Mouse (Mus musculus) hindbrain, postnatal 0 days (tissue): Measurements from ENCODE around the gene Stat3. TPM values are rescaled to one million over a fixed set of nuclear protein-coding genes. Genes with fewer than 3 reads are reported as not detected.

Experiments
- ATAC-seq: fragments of 200-750 bp; cut with Nextera tagmentation; 2 replicates; pipeline ENCODE4 v1.8.0; 2017; ENCODE audit warnings: mild to moderate bottlenecking, moderate TSS enrichment, moderate library complexity
- DNase-seq: peaks from one replicate; pipeline ENCODE4 v3.0.0-alpha.2; 2015; ENCODE audit warnings: low spot score
- H3K27ac ChIP-seq: fragments of 300-500 bp; sonication (generic); 2 replicates; pipeline ENCODE4 v1.5.1; 2014; ENCODE audit warnings: mild to moderate bottlenecking
- H3K27me3 ChIP-seq: fragments of 300-500 bp; sonication (generic); 2 replicates; pipeline ENCODE4 v1.6.1; 2014; ENCODE audit warnings: low read length, mixed read lengths; ENCODE audit not compliant: insufficient read depth
- H3K36me3 ChIP-seq: fragments of 300-500 bp; sonication (generic); 2 replicates; pipeline ENCODE4 v1.6.1; 2014; ENCODE audit warnings: low read length, mixed read lengths; ENCODE audit not compliant: insufficient read depth
- H3K4me1 ChIP-seq: fragments of 300-500 bp; sonication (generic); 2 replicates; pipeline ENCODE4 v1.6.1; 2014; ENCODE audit warnings: antibody characterized with exemption, low read length, mixed read lengths; ENCODE audit not compliant: insufficient read depth
- H3K4me2 ChIP-seq: fragments of 300-500 bp; sonication (generic); 2 replicates; pipeline ENCODE4 v1.6.1; 2014; ENCODE audit warnings: low read depth, mild to moderate bottlenecking, low read length, moderate library complexity, mixed read lengths
- H3K4me3 ChIP-seq: fragments of 300-500 bp; sonication (generic); 2 replicates; pipeline ENCODE4 v1.5.1; 2014; ENCODE audit warnings: low read length
- H3K9ac ChIP-seq: fragments of 300-500 bp; sonication (generic); replicated peaks from 2 replicates; pipeline ENCODE4 v1.6.1; 2014; ENCODE audit warnings: mild to moderate bottlenecking, low read length, moderate library complexity, mixed read lengths
- H3K9me3 ChIP-seq: fragments of 300-500 bp; sonication (generic); 2 replicates; pipeline ENCODE4 v1.6.1; 2016; ENCODE audit warnings: low read length, mixed read lengths
- CTCF ChIP-seq: IDR thresholded peaks from 2 replicates; pipeline ENCODE4 v1.5.1; 2016; ENCODE audit warnings: antibody characterized with exemption, control low read depth, low read depth
- WGBS: fragments of 180-500 bp; shearing (Covaris S2); extraction: QIAGEN DNeasy Blood & Tissue Kit; methylation state at CpG from one replicate; pipeline ENCODE4 v1.1.7; 2014; 5-methylcytosine and 5-hydroxymethylcytosine counted together
- polyA plus RNA-seq: library from polyadenylated mRNA; unstranded; fragments of >200 nt; fragmentation: Nextera tagmentation; extraction: Ambion mirVana; gene quantifications from 2 replicates; pipeline ENCODE4 v1.2.1, GENCODE M21; 2015
- total RNA-seq: library from RNA; depleted of rRNA; stranded (reverse); fragments of >200 nt; gene quantifications from 2 replicates; pipeline ENCODE4 v1.2.3, GENCODE M21; 2014

The Stat3 gene
- total and polyA plus RNA-seq, 2 experiments from 2014 or later, result 43.4 to 49.7 TPM

GRCm38 (mm10) chr11:100931254-100931921 lies 8.0 kb downstream of the Stat3 start:
- Histone ChIP-seq H3K36me3 (no peaks in the 10 kb centered on the region), H3K4me3 (no peak overlapping the region), H3K27ac (no peak overlapping the region), H3K4me1 (no peaks in the 10 kb centered on the region), H3K9ac (no peak overlapping the region), H3K27me3 (no peaks in the 10 kb centered on the region), H3K4me2 (peak overlapping the region; percentile 21; the same call in 1 of the 2 replicates), H3K9me3 (no peaks in the 10 kb centered on the region)
- WGBS, result 60% methylated on average over 12 of the region's 12 CpGs
- no peak for TF ChIP-seq CTCF
- DNase-seq (no peak), ATAC-seq (no peak)

GRCm38 (mm10) chr11:100930611-100931010 lies 8.7 kb downstream of the Stat3 start:
- H3K9me3 ChIP-seq, result no peaks in the 10 kb centered on the region
- no peak overlapping the region for H3K4me2 ChIP-seq
- H3K9ac ChIP-seq, result no peak overlapping the region
- 80% methylated on average over 7 of the region's 7 CpGs for WGBS
- no peaks in the 10 kb centered on the region for H3K36me3 ChIP-seq
- no peak for TF ChIP-seq CTCF
- no peaks in the 10 kb centered on the region for H3K27me3 ChIP-seq
- DNase-seq (no peak), ATAC-seq (no peak)
- H3K4me1 ChIP-seq, result no peaks in the 10 kb centered on the region
- no peak overlapping the region for H3K27ac ChIP-seq
- H3K4me3 ChIP-seq, result no peak overlapping the region

GRCm38 (mm10) chr11:100927386-100927785 lies 12.0 kb downstream of the Stat3 start:
- ATAC-seq (no peak), DNase-seq (no peak)
- TF ChIP-seq CTCF, result no peak
- Histone ChIP-seq H3K27ac (no peak overlapping the region), H3K27me3 (no peaks in the 10 kb centered on the region), H3K4me2 (no peak overlapping the region), H3K4me1 (no peaks in the 10 kb centered on the region), H3K4me3 (no peak overlapping the region), H3K9ac (no peak overlapping the region), H3K36me3 (no peaks in the 10 kb centered on the region), H3K9me3 (no peaks in the 10 kb centered on the region)
- WGBS, result 89% methylated on average over 3 of the region's 3 CpGs

- H3K4me1 ChIP-seq, result no peaks in the 10 kb centered on the region
- no peak overlapping the region for H3K4me2 ChIP-seq
- no peak overlapping the region for H3K9ac ChIP-seq
- no peaks in the 10 kb centered on the region for H3K36me3 ChIP-seq
- TF ChIP-seq CTCF, result no peak
- no peak overlapping the region for H3K27ac ChIP-seq
- no peaks in the 10 kb centered on the region for H3K27me3 ChIP-seq
- ATAC-seq (no peak), DNase-seq (no peak)
- H3K4me3 ChIP-seq, result no peak overlapping the region
- 100% methylated on average over 1 of the region's 1 CpGs for WGBS
- H3K9me3 ChIP-seq, result no peaks in the 10 kb centered on the region
Measured at GRCm38 (mm10) chr11:100924386-100924919, 14.9 kb downstream of the Stat3 start.

GRCm38 (mm10) chr11:100920887-100921624 lies 18.3 kb downstream of the Stat3 start:
- Histone ChIP-seq H3K4me1 (no peaks in the 10 kb centered on the region), H3K27me3 (no peaks in the 10 kb centered on the region), H3K9ac (no peak overlapping the region), H3K4me3 (no peak overlapping the region), H3K9me3 (no peaks in the 10 kb centered on the region), H3K4me2 (no peak overlapping the region), H3K27ac (no peak overlapping the region), H3K36me3 (0 out of 2 replicates have a peak, but pooled peaks cover 4% of the 10 kb centered on the region)
- no peak for TF ChIP-seq CTCF
- 92% methylated on average over 4 of the region's 4 CpGs for WGBS
- ATAC-seq (no peak), DNase-seq (no peak)

GRCm38 (mm10) chr11:100918007-100918406 lies 21.3 kb downstream of the Stat3 start:
- Histone ChIP-seq H3K4me1 (no peaks in the 10 kb centered on the region), H3K27me3 (no peaks in the 10 kb centered on the region), H3K9me3 (no peaks in the 10 kb centered on the region), H3K27ac (no peak overlapping the region), H3K9ac (no peak overlapping the region), H3K4me2 (no peak overlapping the region), H3K36me3 (0 out of 2 replicates have a peak, but pooled peaks cover 4% of the 10 kb centered on the region), H3K4me3 (no peak overlapping the region)
- DNase-seq (no peak), ATAC-seq (no peak)
- WGBS, result 88% methylated on average over 5 of the region's 5 CpGs
- TF ChIP-seq CTCF, result no peak
